Mouse (Mus musculus) B cell, adult 67 days (primary cell): Measurements from ENCODE around the gene Olfr781. TPM values are rescaled to one million over a fixed set of nuclear protein-coding genes. Genes with fewer than 3 reads are reported as not detected.

ENCODE experiments used
- total RNA-seq, 2 experiments: library from RNA; stranded (reverse); gene quantifications; 4 replicates each; pipeline ENCODE4 v1.2.4; 2023

Gene Olfr781
- not detected for total RNA-seq

GRCm38 (mm10) chr10:129328554-129328953, at the start of gene Olfr781:
Gene Olfr781, plus strand, starts transcription at chr10:129328854.

GRCm38 (mm10) chr10:129317817-129318216, 10.8 kb upstream of the Olfr781 start, which contains the start of gene Olfr780:
Gene Olfr780, plus strand, starts transcription at chr10:129318117.

GRCm38 (mm10) chr10:129348550-129348949, 19.9 kb downstream of the Olfr781 start, which contains the start of gene Olfr782:
Gene Olfr782, plus strand, starts transcription at chr10:129348850.

Other genes starting within 250 kb of the Olfr781 start
- not detected for gene Olfr767, start 245.9 kb upstream of the Olfr781 start, total RNA-seq
- not detected for gene Olfr768, start 229.5 kb upstream of the Olfr781 start, total RNA-seq
- gene Olfr769, start 211.0 kb upstream of the Olfr781 start, total RNA-seq: not detected
- gene Olfr770, start 189.9 kb upstream of the Olfr781 start, total RNA-seq: not detected
- gene Olfr771, start 164.1 kb upstream of the Olfr781 start, total RNA-seq: not detected
- not detected for gene Olfr772, start 150.9 kb upstream of the Olfr781 start, total RNA-seq
- not detected for gene Olfr773, start 141.4 kb upstream of the Olfr781 start, total RNA-seq
- gene Olfr774, start 92.7 kb upstream of the Olfr781 start, total RNA-seq: not detected
- not detected for gene Olfr775, start 80.4 kb upstream of the Olfr781 start, total RNA-seq
- not detected for gene Olfr776, start 69.7 kb upstream of the Olfr781 start, total RNA-seq
- not detected for gene Olfr777, start 57.4 kb upstream of the Olfr781 start, total RNA-seq
- not detected for gene Olfr780, start 10.7 kb upstream of the Olfr781 start, total RNA-seq
- not detected for gene Olfr782, start 20.0 kb downstream of the Olfr781 start, total RNA-seq
- gene Olfr784, start 55.2 kb downstream of the Olfr781 start, total RNA-seq: not detected
- not detected for gene Olfr785, start 76.6 kb downstream of the Olfr781 start, total RNA-seq
- not detected for gene Olfr786, start 98.5 kb downstream of the Olfr781 start, total RNA-seq
- not detected for gene Olfr787, start 133.0 kb downstream of the Olfr781 start, total RNA-seq
- not detected for gene Olfr788, start 142.1 kb downstream of the Olfr781 start, total RNA-seq
- gene Olfr789, start 155.9 kb downstream of the Olfr781 start, total RNA-seq: not detected
- not detected for gene Olfr790, start 169.6 kb downstream of the Olfr781 start, total RNA-seq
- gene Olfr791, start 192.9 kb downstream of the Olfr781 start, total RNA-seq: not detected
- gene Olfr792, start 210.3 kb downstream of the Olfr781 start, total RNA-seq: not detected
- not detected for gene Olfr794, start 238.8 kb downstream of the Olfr781 start, total RNA-seq